Mouse (Mus musculus): ENCODE results near the gene Stxbp1. TPM values are rescaled to one million over a fixed set of nuclear protein-coding genes. Genes with fewer than 3 reads are reported as not detected.
A peak's percentile ranks its signal among the peaks of the same experiment; 100 is the strongest.
"Not testable (repeated sequence)": the region's sequence is repeated elsewhere in the genome, so short reads cannot be mapped to it uniquely, and the experiment has no call there.

The Stxbp1 gene
- total RNA-seq, 1 experiment from 2014 or later = 22.2 TPM

DNA sequence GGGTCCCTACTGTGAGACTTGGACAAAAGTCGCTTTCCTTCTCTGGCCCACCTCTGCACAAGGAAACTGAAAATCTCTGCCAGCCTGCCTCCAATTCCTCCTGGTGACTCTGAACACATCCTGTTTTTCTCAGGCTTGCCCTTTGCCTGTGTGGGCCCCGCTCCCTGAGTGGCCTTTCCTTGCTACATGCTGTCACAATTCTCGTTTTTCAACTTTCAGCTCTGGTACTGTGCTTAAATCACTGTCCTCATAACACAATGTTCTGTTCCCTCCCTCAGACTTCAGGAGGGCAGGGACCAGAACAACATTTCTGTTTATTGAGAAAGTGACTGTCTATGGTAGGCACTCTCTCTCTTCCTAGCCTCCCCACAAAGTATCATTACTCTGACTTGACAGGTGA, 27.0 kb upstream of the Stxbp1 start:
- DNase-seq = no peak

DNA sequence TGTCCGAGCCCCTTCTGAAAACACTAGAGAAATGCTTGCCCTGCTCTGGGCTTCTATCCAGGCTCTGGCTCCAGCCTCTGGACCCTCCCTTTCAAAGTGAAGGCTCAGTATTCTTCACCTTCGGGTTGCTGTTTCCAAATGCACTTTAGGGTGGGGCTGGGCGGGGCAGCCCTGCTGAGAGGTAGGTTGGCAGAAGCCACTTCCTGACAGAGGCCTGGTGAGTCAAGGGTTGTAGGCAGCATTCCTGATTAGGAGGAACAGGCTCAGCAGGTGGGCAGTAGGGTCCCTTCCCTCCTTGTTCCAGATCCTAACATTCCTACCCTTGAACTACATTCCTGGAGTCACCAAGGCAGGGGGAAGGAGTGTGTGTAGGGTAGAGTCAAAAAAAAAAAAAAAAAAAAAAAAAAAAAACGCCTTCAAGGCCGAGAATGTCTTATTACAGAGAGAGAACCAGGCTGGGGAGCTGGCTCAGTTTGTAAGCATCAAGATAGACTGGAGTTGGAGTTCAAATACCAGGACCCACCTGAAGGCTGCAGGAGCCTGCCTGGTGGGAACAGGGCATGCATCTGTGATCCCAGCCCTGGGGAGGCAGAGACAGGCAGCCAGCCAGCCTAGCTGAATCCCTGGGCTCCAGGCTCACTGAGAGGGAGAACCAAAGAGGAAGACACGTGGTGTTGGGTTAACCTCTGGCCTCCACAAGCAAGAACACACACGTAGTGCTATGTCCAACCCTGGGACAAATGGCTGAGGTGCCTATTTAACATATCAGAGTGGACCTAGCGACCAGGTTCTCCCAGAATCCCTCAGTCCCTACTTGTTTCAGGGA, 23.4 kb upstream of the Stxbp1 start:
- no peak for DNase-seq

DNA sequence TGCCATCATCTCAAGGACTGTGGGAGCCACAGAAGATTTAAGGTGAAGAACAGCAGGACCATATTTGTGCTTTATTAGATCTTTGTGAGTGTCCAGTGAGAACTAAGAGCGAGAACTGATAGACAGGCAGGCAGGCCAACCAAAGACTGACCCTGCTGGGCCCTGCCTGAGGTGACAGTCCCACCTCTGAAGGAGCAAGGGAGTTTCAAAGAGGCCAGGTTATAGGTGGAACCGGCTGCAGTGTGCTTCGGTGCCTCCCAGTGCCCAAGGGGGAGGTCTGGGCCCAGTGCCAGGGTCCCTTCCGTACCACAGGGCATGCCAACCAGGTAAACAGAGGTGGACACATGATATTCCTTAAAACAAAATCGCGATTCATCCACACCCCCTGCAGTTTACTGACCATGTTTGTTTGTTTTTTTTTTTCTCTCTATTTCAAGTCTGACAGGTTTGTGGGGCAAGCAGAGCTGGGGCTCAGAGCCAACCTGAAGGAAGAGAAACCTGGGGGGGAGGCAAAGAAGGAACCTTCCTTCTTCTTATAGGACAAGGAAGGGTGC, 22.8 kb upstream of the Stxbp1 start:
- no peak for DNase-seq

DNA sequence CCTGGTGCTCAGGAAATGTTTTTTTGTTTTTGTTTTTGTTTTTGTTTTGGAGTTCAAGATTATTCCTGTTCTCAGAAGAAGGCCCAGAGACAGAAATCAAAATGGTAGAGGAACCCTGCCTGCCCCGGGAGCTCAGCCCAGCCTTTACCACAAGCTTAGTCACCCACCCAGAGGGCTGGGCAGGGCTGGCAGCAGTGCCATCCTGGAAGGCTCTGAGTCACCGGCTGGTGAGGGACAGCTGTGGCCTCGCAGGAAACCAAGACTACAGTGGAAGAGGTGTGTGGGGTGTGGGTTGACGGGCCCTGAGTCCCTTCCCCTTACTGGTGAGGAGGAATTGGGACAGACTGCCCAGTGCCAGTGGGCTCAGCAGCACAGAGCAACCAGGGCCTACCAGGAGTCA, 20.3 kb upstream of the Stxbp1 start:
- peak; percentile 75 for DNase-seq

DNA sequence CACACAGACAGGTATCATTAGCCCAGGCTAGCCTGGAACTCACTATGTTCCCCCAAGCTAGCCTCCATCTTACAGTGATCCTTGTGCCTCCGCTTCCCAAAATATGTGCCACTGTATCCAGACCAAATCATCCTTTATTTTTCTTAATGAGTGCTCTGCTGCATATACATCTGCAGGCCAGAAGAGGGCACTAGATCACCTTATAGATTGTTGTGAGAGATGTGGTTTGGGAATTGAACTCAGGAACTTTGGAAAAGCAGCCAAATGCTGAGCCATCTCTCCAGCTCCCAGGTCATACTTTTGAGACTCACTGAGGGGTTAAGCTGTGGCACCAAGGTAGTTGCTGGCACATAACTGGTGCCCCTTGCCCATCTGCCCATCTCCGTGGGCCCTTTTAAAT, 17.7 kb upstream of the Stxbp1 start:
- no peak for DNase-seq

DNA sequence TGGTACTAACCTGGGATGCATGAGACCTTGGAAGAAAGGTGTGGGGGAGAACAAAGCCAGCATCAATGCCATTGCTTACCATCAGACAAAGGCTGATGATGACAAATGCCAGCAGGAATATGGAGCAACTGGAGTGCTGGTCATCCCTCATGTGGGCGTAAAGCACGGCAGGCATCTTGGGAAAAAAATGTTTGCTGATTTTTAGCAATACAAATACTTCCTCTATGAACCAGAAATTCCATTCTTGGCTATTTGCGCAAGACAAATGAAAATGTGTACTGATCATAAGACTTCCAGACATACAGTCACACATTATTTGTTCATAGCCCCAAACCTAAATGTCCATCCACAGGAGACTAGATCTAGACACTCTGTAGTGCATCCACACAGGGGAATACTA, 16.3 kb upstream of the Stxbp1 start:
- no peak for DNase-seq

DNA sequence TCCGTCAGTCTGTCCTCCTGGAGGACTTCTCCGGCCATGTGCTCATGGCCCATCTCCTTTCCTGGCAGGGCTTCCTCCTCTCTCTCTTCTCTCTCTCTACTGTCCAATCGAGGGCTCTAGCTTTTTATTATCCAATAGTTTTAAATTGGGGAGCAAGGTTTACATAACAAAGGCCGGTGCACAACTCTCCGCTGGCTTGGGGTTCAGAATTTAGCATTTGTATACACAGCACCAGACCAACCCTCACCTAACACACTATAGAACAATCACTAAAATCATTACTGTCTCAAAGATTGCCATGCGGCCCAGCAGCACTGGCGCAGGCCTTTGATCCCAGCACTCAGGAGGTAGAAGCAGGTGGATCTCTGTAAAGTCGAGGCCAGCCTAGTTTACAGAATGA, 13.8 kb upstream of the Stxbp1 start:
- DNase-seq = no peak

DNA sequence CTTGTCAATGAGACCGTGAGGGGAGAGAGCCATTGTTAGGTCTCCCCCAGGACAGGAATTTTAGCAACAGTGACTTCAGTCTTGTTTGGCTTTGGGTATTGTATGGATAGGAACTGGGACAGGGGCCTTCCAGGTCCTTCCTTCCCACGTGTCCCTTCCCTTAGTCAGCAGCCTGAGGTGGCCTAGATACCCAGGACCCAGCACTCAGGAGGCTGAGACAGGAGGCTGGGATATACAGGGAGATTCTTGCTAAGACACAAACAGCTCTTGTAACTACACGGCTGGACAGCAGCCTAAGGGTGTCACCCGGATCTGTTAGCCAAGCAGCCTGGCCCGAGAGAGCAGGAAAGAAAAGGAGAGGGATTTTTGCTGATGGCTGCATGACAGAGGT, 12.6 kb upstream of the Stxbp1 start:
- no peak for DNase-seq

DNA sequence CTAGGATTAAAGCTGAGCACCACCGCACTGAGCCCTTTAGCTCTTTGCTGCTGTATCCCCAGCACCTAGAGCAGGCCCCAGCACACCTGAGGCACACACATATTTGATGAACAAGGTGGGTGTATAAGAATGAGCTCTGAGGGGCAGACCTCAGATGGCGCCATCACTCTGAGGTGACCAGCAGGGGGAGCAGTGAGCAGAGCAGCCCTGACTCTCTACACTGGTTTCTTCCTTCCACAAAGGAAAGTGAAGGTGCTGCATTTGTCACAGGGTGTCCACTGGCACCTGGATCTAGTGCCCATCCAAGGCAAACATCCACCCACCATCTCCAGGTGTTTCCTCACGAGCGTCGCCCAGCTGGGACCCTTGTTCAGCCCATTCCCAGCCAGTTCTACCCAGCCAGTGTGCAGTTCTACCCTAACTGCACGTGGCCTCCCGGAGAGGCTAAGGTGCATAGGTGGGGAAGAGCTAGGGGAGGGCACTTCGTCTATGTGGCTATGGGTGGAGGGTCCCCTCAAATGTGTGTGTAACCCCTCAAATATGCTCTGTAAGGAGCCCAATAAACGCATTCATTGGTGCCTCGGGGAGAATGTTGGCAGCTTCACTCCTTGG, 12.1 kb upstream of the Stxbp1 start:
- peak; percentile 63 for DNase-seq

DNA sequence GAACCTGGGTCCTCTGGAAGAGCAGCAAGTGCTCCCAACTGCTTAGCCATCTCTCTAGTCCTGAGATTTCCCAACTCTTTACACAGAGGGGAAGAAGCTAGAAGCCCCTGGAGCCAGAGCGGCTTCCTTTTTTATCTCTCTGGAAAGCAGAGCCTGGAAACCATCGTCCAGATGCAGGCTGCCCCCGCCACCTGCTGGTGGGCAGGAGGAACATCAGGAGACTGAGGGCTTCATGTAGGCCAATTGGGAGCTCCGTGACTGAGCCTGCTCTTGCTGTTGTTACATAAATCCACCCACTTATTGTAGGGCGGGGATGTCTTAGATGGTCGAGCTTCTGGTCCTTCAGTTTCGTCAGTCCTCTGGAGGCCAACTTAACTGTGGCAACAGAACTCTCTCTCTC, 10.5 kb upstream of the Stxbp1 start:
- DNase-seq = peak; percentile 80

DNA sequence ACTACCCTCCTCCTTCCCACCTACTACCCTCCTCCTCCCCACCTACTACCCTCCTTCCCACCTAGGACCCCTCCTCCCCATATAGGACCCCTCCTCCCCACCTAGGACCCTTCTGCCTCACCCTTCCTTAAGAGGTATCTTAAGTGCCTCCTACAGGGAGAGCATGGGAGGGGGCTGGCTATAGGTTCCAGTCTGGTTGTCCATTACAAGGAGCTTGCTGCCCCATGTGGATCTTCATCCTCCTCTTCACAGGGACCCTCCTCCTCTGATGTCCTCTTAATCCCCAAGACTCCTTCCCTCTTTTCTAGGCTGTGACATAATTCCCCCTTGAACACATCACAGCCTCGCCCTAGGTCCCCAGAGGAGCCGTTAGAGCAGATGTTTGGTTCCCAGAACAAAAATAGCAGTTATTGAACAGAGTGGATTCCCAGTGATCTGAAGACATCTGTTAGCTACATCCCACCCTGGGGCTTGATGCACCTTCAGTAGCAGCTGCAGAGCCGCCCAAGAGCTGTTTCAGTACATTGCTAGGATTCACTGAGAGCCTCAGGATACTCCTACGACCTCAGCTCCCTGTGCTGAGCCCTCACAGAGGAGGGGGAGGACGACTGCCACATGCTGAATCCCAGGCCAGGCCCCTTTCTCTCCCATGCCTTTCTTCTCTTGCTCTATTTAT, 8.9 kb upstream of the Stxbp1 start:
- DNase-seq = no peak

DNA sequence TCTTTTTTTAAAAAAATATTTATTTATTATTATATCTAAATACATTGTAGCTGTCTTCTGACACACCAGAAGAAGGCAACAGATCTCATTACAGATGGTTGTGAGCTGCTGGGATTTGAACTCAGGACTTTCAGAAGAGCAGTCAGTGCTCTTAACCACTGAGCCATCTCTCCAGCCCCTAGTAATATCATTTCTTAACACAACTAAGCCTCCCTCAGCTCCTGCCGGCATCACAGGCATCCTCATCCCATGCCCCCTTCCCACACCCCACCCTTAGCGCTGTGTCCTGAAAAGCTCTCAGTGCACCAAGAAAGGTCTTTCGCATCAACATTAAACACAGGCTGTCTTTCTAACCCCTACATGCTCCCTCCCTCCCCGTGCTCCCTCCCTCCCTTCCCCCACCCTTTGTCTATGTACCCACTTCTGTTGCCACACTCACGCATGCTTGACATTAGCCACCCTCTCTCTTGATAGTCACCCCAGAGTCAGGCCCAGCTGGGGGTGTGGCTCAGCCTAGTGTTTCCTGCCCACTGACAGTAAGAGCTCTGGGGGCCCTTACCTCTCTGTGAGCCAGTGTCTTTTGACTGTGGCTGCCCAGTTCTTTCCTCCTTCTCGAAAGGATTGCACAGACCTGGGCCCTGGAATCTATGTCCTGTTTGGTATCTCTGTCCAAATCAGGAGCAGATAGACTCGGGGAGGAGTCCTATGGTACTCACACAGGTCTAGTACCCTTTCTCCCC, 8.2 kb upstream of the Stxbp1 start:
- DNase-seq = no peak

DNA sequence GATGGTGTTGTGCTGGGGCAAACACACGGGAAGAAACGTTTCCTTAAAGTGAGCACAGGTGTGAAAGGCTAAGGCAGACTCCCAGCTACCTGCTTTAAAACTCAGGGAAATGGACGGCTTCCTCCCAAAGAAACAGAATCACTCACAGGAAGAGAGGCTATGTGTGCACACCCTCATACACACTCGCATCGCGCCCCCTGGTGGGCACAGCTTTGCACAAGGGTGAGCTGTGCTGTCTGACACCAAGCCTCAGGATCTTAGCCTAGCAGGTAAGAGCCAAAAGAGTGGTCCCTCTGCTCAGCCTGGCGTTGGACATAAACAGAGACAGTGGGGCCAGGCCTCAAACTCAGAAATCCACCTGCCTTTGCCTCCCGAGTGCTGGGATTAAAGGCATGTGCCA, 7.2 kb upstream of the Stxbp1 start:
- DNase-seq = peak; percentile 95

DNA sequence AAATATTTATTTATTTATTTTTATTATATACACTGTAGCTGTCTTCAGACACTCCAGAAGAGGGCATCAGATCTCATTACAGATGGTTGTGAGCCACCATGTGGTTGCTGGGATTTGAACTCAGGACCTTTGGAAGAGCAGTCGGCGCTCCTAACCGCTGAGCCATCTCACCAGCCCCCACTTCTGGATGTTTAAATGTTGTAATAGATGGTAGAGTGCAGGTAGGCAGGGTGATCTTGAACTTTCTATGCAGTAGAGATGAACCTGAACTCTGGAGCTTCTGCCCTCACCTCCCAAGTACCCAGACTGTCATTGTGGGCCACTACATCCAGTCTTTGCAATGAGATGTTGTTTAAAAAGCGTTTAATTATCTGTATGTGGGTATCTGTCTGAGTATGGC, 6.7 kb upstream of the Stxbp1 start:
- DNase-seq = not testable (repeated sequence)

DNA sequence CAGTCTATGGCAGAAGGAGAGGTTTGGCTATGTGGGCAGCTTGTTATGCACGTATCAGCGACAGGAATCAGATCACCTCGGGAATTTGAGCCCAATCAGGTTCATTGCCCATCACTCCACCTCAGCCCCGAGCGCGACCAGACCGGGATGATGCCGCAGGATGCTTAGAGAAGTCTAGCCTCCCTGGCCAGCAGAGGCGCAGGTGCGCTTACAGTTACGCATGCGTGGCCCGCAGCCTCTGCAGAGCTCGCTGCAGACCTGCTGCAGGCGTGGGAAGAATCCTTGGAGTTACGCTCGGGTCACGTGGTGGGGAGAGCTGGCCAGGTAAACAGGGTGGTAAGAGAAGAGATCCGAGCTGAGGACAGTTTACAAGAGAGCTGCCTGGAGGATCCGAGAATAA, 5.1 kb upstream of the Stxbp1 start:
- DNase-seq = peak; percentile 31

DNA sequence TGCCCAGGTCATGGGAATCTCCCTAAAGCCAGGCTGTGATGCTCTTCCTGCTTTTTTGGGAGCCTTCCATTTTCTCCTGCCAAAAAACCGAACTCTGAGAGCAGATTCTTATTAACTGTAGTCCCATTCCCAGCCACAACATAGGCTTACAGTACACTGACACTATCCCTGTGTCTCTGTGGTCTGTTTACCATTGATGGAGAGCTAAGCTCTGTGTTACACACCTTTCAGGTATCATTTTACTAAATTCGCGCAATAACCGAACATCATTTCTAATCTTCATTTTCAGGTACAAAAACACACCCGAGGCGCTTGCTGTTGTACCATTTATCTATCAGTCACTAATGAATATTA, 400 bp upstream of the Stxbp1 start:
- no peak for DNase-seq

DNA sequence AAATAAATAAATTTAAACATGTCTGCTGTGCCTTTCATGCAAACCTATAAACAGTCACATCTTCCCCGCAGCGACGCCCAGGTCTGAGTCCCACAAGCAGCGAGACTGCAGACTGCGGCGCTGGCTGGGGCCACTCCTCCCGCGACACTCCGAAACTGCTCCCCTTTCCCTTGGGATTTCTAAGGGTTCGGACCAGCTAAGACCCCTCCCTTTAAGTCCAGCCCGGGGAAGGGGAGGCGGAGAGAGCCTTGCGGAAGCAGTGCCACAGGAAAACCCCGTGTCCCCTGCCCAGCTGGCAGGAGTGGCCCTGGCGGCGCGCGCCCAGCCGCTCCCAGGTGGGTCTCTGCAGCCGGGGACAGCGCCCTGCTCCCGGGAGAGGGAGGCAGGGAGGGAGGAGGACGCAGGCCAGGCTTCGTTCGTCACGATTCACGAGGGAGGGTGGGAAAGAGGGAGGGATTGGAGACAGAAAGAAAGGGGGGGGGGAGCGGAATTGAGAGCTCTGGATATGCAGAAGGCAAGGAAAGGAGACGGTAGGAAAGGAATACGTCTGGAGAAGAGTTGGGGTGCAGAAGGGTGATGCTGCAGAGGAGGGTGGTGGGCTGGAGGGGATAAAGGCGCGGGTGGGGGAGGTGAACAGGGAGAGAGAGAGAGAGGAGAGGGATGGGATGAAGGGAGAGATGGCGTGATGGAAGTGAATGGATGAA, 792 bp downstream of the Stxbp1 start:
- DNase-seq = peak; percentile 67

DNA sequence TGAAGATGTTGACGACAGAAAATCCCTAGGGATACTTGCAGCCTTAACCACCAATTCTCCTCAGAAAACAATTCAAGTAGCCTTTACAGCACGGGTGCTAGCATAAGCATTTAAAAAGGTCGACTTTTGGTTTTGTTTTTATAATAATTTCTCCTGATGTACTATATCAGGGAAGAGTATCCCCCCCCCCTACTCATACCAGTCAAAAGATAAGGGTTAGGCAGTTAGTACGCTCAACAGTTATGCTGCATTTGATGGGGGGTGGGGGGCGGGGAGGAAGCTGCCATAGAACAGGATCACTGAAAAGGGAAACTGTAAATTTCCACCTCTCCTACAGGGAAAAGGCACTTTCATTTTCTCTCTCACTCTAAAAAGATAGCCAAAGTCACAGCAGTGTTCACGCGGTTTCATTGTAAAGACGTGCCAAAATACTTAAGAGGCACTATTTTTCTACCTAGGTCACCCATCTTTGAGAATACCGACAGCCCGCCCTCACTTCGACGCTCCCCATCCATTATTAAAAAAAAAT, 1.4 kb downstream of the Stxbp1 start:
- no peak for DNase-seq

DNA sequence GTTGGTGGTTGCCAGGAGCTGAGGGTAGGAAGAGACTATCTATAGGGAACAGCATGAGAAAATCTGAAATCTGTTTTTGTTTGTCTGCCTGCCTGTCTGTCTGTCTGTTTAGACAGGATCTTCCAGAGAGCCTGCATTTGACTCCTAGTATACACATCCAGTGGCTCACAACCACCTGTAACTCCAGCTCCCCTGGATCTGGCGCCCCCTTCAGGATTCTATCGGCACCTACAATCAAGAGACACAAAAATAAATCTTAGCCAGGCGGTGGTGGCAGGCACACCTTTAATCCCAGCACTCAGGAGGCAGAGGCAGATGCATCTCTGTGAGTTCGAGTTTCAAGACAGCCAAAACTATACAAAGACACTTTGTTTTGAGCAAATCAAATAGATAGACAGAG, 4.5 kb downstream of the Stxbp1 start:
- no peak for DNase-seq

DNA sequence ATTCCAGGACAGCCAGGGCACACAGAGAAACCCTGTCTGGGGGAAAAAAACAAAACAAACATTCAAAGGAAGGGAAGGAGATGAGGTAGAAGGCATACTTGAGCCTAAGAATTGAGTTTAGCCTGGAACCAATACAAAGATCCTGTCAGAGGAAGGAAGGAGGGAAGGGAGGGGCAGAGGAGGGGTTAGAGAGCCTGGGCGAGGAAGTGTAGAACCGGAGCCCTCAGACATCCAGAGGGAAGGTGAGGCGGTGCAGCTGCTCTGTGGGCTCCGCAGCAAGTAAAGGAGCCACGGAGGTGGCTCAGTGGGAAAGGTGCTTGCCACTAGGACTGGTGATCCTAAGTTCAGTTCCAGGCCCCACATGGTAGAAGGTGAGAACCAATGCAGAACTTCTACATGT, 5.9 kb downstream of the Stxbp1 start:
- DNase-seq = no peak

DNA sequence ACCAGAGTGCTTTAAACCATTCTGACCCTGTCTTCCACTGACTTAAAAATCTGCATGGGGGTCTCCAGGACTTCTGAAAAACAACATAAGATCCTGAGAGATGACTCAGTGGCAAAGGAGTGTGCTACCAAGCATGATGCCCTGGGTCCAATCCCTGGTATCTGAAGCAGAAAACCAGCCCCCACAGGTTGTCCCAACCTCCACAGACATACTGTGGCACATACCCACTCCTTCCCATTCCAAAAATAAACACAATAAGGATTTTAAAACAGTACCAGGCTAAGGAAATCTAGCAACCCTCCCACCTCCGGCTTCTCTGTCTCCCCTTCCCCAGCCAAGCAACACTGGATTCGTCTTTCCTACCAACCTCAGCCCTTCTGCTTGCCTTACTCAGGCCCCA, 7.8 kb downstream of the Stxbp1 start:
- no peak for DNase-seq

Measured in adrenal gland, postnatal 25 days (tissue).